Mouse (Mus musculus): Measurements from ENCODE around the gene Insrr. TPM values are rescaled to one million over a fixed set of nuclear protein-coding genes. Genes with fewer than 3 reads are reported as not detected.
"Not testable (repeated sequence)": the region's sequence is repeated elsewhere in the genome, so short reads cannot be mapped to it uniquely, and the experiment has no call there.

Insrr gene
- total and polyA plus RNA-seq, 2 experiments from 2014 or later: 0.23 to 8.7 TPM

DNA sequence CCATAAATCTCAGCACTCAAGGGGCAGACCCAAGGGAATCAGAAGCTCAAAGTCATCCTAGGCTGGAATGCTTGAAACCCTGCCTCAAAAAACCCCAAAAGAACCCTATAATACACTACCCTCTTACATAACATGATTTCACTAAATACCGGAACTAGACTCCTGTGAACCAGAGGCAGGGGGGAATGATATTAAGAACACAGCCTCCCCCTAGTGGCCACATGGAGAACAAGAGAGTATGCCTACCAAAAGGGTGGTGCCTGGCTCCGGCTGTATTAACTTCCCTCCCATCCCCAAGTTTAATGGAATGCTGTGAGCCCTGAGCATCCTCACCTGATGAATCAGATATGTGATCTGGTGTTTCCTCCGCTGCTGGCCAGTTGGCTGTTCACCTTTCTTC lies 63.1 kb downstream of the Insrr start:
- Histone ChIP-seq H3K4me3 (ENCODE audit: low read depth, low read length) (no peak overlapping the region), H3K9ac (no peak overlapping the region), H3K27ac (ENCODE audit: low read depth, low read length) (no peak overlapping the region), H3K4me1 (ENCODE audit: insufficient read depth) (no peaks in the 10 kb centered on the region), H3K4me2 (ENCODE audit: low read depth) (no peak overlapping the region), H3K36me3 (ENCODE audit: insufficient read depth) (peaks cover 66% of the 10 kb centered on the region), H3K9me3 (ENCODE audit: low read length) (no peaks in the 10 kb centered on the region), H3K27me3 (ENCODE audit: insufficient read depth, low read length) (no peaks in the 10 kb centered on the region)
- ATAC-seq (peak; percentile 78), DNase-seq (peak; percentile 76)
- WGBS: 22% methylated on average over 3 of the region's 3 CpGs
- TF ChIP-seq CTCF (IDR thresholded peaks at IDR 0.05; ENCODE audit: low read depth): peak; percentile 91

DNA sequence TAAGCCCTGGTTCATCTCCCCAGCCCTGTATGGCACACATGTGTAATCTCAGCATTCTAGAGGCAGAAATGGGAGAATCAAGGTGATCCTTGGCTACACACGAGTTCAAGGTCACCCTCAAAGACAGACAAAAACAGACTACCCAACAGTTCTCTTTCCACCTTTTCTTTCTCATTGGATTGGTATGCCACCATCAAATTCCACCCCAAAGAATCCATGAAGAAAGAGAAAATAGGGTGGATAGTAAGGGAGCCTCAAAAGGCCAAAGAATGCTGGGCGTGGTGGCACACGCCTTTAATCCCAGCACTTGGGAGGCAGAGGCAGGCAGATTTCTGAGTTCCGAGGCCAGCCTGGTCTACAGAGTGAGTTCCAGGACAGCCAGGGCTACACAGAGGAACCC lies 67.4 kb downstream of the Insrr start:
- ATAC-seq; H3K4me3 ChIP-seq (ENCODE audit: low read depth, low read length); H3K4me1 ChIP-seq (ENCODE audit: insufficient read depth); H3K4me2 ChIP-seq (ENCODE audit: low read depth); H3K9me3 ChIP-seq (ENCODE audit: low read length); H3K9ac ChIP-seq; DNase-seq; H3K27ac ChIP-seq (ENCODE audit: low read depth, low read length); H3K27me3 ChIP-seq (ENCODE audit: insufficient read depth, low read length): not testable (repeated sequence)
- 93% methylated on average over 4 of the region's 4 CpGs for WGBS
- peaks cover 72% of the 10 kb centered on the region for H3K36me3 ChIP-seq (ENCODE audit: insufficient read depth)

Other genes with a start within 250 kb of the Insrr start
- 48.2 and 52.6 TPM in 2 replicates for gene Arhgef11, start 179.4 kb upstream of the Insrr start, total RNA-seq (2014; rRNA removed)
- 6.9 and 10.7 TPM in 2 replicates for gene Arhgef11, start 179.4 kb upstream of the Insrr start, polyA plus RNA-seq (2015; fragmentation: Nextera tagmentation; extraction: Ambion mirVana)
- 2.2 and 3.0 TPM in 2 replicates for gene Lrrc71, start 48.3 kb upstream of the Insrr start, total RNA-seq (2014; rRNA removed)
- gene Lrrc71, start 48.3 kb upstream of the Insrr start, polyA plus RNA-seq (2015; fragmentation: Nextera tagmentation; extraction: Ambion mirVana): 0.77 and 1.6 TPM in 2 replicates
- gene Ntrk1, start 1.8 kb upstream of the Insrr start, total RNA-seq (2014; rRNA removed): 1.5 and 2.2 TPM in 2 replicates
- 1.7 and 2.9 TPM in 2 replicates for gene Ntrk1, start 1.8 kb upstream of the Insrr start, polyA plus RNA-seq (2015; fragmentation: Nextera tagmentation; extraction: Ambion mirVana)
- 10.4 and 12.3 TPM in 2 replicates for gene Pear1, start 27.4 kb downstream of the Insrr start, total RNA-seq (2014; rRNA removed)
- 4.3 and 4.9 TPM in 2 replicates for gene Pear1, start 27.4 kb downstream of the Insrr start, polyA plus RNA-seq (2015; fragmentation: Nextera tagmentation; extraction: Ambion mirVana)
- gene Sh2d2a, start 49.8 kb downstream of the Insrr start, total RNA-seq (2014; rRNA removed): not detected in 2 replicates
- not detected in 2 replicates for gene Sh2d2a, start 49.8 kb downstream of the Insrr start, polyA plus RNA-seq (2015; fragmentation: Nextera tagmentation; extraction: Ambion mirVana)
- 74.2 and 77.1 TPM in 2 replicates for gene Prcc, start 88.7 kb downstream of the Insrr start, total RNA-seq (2014; rRNA removed)
- gene Prcc, start 88.7 kb downstream of the Insrr start, polyA plus RNA-seq (2015; fragmentation: Nextera tagmentation; extraction: Ambion mirVana): 20.6 and 23.0 TPM in 2 replicates
- 116 and 121 TPM in 2 replicates for gene Hdgf, start 109.4 kb downstream of the Insrr start, total RNA-seq (2014; rRNA removed)
- 147 and 160 TPM in 2 replicates for gene Hdgf, start 109.4 kb downstream of the Insrr start, polyA plus RNA-seq (2015; fragmentation: Nextera tagmentation; extraction: Ambion mirVana)
- gene Mrpl24, start 122.6 kb downstream of the Insrr start, total RNA-seq (2014; rRNA removed): 47.0 and 68.4 TPM in 2 replicates
- gene Mrpl24, start 122.6 kb downstream of the Insrr start, polyA plus RNA-seq (2015; fragmentation: Nextera tagmentation; extraction: Ambion mirVana): 43.4 and 45.7 TPM in 2 replicates
- 29.1 and 31.9 TPM in 2 replicates for gene Isg20l2, start 133.4 kb downstream of the Insrr start, total RNA-seq (2014; rRNA removed)
- 16.1 and 19.3 TPM in 2 replicates for gene Isg20l2, start 133.4 kb downstream of the Insrr start, polyA plus RNA-seq (2015; fragmentation: Nextera tagmentation; extraction: Ambion mirVana)
- 19.3 and 31.8 TPM in 2 replicates for gene Rrnad1, start 133.8 kb downstream of the Insrr start, total RNA-seq (2014; rRNA removed)
- 10.9 and 15.6 TPM in 2 replicates for gene Rrnad1, start 133.8 kb downstream of the Insrr start, polyA plus RNA-seq (2015; fragmentation: Nextera tagmentation; extraction: Ambion mirVana)
- 16.8 and 17.4 TPM in 2 replicates for gene Crabp2, start 151.7 kb downstream of the Insrr start, total RNA-seq (2014; rRNA removed)
- gene Crabp2, start 151.7 kb downstream of the Insrr start, polyA plus RNA-seq (2015; fragmentation: Nextera tagmentation; extraction: Ambion mirVana): 24.7 and 28.1 TPM in 2 replicates
- gene Nes, start 174.1 kb downstream of the Insrr start, total RNA-seq (2014; rRNA removed): 32.4 and 39.2 TPM in 2 replicates
- 14.5 and 17.9 TPM in 2 replicates for gene Nes, start 174.1 kb downstream of the Insrr start, polyA plus RNA-seq (2015; fragmentation: Nextera tagmentation; extraction: Ambion mirVana)
- 140 and 146 TPM in 2 replicates for gene Bcan, start 203.3 kb downstream of the Insrr start, total RNA-seq (2014; rRNA removed)
- 99.1 and 133 TPM in 2 replicates for gene Bcan, start 203.3 kb downstream of the Insrr start, polyA plus RNA-seq (2015; fragmentation: Nextera tagmentation; extraction: Ambion mirVana)
- 0.38 and 0.92 TPM in 2 replicates for gene Hapln2, start 230.6 kb downstream of the Insrr start, total RNA-seq (2014; rRNA removed)
- gene Hapln2, start 230.6 kb downstream of the Insrr start, polyA plus RNA-seq (2015; fragmentation: Nextera tagmentation; extraction: Ambion mirVana): 0.31 and 0.69 TPM in 2 replicates
- 9.8 and 10.6 TPM in 2 replicates for gene Gpatch4, start 246.2 kb downstream of the Insrr start, total RNA-seq (2014; rRNA removed)
- 34.6 and 35.5 TPM in 2 replicates for gene Gpatch4, start 246.2 kb downstream of the Insrr start, polyA plus RNA-seq (2015; fragmentation: Nextera tagmentation; extraction: Ambion mirVana)

Data from forebrain, postnatal 0 days (tissue).